Mouse (Mus musculus): ENCODE results near the gene Ppp1r1c. TPM values are rescaled to one million over a fixed set of nuclear protein-coding genes. Genes with fewer than 3 reads are reported as not detected.

The Ppp1r1c gene
- 0.14 and 0.31 TPM in 2 replicates for polyA plus RNA-seq (2015; fragmentation: Nextera tagmentation; extraction: Ambion mirVana)

DNA sequence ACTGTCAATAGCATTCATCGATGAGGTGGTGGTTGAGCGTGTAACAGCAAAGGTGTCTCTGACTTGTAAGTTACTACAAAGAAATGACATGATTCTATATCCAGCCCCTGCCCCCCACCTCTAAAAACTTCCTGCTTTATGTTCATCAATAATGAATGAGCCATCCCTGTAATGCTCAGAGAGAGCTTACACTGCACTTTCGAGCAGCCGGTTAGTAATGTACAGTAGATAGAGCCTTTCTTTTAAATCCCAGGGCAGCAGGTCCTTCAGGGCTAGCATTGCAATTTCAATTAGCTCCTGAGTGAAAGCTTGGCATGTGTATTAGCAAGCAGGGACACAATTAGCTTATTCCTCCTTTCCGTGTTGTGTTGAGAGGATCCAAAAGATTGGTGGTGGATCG lies at the start of gene Ppp1r1c:
Gene Ppp1r1c, plus strand, starts transcription at position 206 of the 400 bp plus-strand sequence.
- H3K4me1 ChIP-seq: no peaks in the 10 kb centered on the region
- no peaks in the 10 kb centered on the region for H3K9me3 ChIP-seq
- no peak within 1 kb of the TSS for H3K4me2 ChIP-seq
- no peaks in the 10 kb centered on the region for H3K27me3 ChIP-seq
- WGBS: 91% methylated on average over 6 of the region's 6 CpGs
- no peak within 1 kb of the TSS for H3K9ac ChIP-seq
- no peak for ATAC-seq (ENCODE audit: insufficient number of reproducible peaks, low FRiP score, low TSS enrichment, low read depth)
- H3K36me3 ChIP-seq: no peaks in the 10 kb centered on the region
- H3K27ac ChIP-seq: no peak within 1 kb of the TSS
- no peak within 1 kb of the TSS for H3K4me3 ChIP-seq

DNA sequence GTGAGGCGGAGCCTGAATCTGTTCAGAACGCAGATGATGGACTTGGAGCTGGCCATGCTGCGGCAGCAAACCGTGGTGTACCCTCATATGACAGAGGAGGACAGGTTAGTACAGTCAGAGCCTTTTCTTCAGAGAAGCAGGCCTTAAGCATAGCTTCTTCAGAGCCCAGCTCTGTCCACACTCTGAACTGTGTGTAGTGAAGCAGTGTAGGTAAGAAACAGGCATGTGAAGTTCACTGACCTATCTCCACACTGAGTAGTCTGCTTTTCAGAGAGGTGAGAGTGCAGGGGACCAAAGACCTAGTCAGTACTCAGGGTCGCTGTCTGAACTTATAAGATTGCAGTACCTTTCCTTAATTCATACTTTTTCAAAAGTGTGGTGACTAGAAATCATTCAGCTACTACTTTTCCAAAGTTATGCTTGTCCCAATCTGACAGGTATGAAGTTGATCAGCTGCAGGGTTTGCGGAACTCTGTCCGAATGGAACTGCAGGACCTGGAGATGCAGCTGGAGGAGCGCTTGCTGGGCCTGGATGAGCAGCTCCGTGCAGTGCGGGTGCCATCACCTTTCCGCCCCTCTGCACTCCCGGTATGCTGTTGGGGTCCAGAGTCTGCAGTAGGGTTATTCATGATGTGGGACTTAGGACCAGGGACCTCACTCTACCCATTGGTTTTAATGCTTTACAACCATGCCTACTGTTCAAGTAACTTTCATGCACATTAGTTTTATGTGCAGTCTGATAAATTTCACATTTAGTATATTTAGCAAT lies 47.0 kb upstream of the Ppp1r1c start:
- Histone ChIP-seq H3K4me1 (0 out of 2 replicates have a peak, but pooled peaks cover 3% of the 10 kb centered on the region), H3K27me3 (no peaks in the 10 kb centered on the region), H3K36me3 (peaks cover 57% of the 10 kb centered on the region), H3K9ac (no peak overlapping the region), H3K4me2 (no peak overlapping the region), H3K9me3 (no peaks in the 10 kb centered on the region), H3K27ac (no peak overlapping the region), H3K4me3 (no peak overlapping the region)
- no peak for ATAC-seq (ENCODE audit: insufficient number of reproducible peaks, low FRiP score, low TSS enrichment, low read depth)
- WGBS: 89% methylated on average over 12 of the region's 12 CpGs

DNA sequence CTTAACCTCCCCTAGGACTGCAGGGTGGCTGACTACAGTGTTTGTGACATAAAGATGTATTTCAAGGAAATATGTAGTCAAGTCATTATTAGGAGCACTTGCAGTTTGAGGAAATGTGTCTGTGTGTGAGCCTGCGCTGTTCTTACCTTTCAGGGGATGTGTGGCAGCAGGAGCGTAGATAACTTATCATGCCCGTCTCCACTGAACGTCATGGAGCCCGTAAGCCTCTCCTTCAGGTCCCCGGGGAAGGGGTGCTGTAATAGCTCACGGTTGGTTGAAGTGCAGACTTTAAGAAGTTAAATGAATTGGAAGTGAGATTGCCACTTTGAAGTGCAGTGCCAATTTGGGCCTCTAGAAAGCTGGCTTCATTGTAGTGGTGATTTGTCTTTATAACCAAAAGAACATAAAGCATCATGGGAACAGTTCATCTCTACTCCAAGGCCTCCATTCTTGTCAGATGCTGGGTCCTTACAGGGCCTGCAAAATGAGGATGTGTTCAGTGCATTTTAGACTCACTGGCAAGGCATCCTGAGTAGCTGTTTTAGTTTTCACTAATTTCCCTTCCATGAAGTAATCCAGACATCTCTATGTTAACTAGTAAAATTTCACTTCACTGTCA lies 46.0 kb upstream of the Ppp1r1c start:
- H3K27ac ChIP-seq: no peak overlapping the region
- WGBS: 63% methylated on average over 7 of the region's 7 CpGs
- no peaks in the 10 kb centered on the region for H3K9me3 ChIP-seq
- no peak overlapping the region for H3K4me3 ChIP-seq
- H3K4me2 ChIP-seq: no peak overlapping the region
- 0 out of 2 replicates have a peak, but pooled peaks cover 3% of the 10 kb centered on the region for H3K4me1 ChIP-seq
- H3K36me3 ChIP-seq: peaks cover 56% of the 10 kb centered on the region
- H3K9ac ChIP-seq: no peak overlapping the region
- ATAC-seq (ENCODE audit: insufficient number of reproducible peaks, low FRiP score, low TSS enrichment, low read depth): no peak
- no peaks in the 10 kb centered on the region for H3K27me3 ChIP-seq

DNA sequence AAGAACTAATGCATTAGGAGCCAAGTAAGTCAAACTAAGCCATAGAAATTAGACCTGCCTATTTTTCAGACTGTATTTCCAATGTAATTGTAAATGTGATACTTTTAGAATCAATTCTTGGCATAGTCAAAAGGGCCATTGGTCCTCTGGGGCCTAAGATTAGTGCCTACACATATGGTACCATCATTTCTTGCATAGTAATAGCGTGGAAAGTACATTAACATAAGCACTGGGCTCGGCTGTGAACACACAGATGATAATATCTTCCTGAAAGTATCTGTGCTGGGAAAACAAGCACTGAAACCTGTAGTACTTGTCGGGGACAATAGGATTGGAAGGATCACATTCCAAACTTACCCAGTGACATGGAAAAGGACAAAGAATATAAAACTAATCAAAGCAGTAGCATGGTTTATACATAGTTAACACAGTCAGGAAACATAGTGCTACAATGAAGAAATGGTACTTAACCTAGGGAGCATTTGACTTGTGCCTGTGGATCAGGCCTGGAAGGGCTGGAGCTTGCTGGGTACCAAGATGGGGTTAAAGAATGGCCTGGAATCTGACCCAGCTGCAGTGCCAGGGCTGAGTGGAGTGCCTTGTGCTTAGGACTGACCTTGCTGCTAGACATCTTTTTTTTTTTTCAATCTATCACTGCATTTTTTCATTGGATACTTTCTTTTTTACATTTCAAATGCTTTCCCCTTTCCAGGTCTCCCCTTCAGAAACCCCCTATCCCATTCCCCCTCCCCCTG lies 42.9 kb upstream of the Ppp1r1c start:
- no peak for ATAC-seq (ENCODE audit: insufficient number of reproducible peaks, low FRiP score, low TSS enrichment, low read depth)
- H3K9ac ChIP-seq: no peak overlapping the region
- 64% methylated on average over 3 of the region's 3 CpGs for WGBS

DNA sequence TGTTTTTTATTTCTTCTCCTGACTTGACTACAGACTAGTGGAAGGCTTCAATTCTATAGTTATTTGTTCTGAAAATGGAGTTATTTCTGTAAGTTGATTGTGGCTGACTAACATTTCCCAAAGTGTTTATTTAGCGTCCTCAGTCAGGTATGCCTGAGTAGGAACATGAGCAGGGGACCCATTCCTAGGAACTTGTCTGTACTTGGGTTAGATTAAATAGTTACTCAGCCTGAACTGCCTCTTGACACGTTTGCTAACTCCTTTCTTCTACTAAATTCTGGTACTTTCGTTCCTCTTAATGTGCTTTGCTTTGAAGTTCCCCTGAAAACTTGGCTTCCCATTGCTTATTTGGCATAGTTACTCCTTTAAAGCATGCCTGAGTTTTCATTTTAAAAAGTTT lies 42.1 kb upstream of the Ppp1r1c start:
- no peak overlapping the region for H3K9ac ChIP-seq
- H3K4me1 ChIP-seq: 0 out of 2 replicates have a peak, but pooled peaks cover 3% of the 10 kb centered on the region
- H3K9me3 ChIP-seq: no peaks in the 10 kb centered on the region
- no peak overlapping the region for H3K4me3 ChIP-seq
- 29% methylated on average over 3 of the region's 3 CpGs for WGBS
- no peak overlapping the region for H3K4me2 ChIP-seq
- H3K27ac ChIP-seq: no peak overlapping the region
- peaks cover 21% of the 10 kb centered on the region for H3K36me3 ChIP-seq
- no peak for ATAC-seq (ENCODE audit: insufficient number of reproducible peaks, low FRiP score, low TSS enrichment, low read depth)
- H3K27me3 ChIP-seq: no peaks in the 10 kb centered on the region

More for the DNA sequence above, 42.9 kb upstream of the Ppp1r1c start:
- Histone ChIP-seq H3K4me1 (0 out of 2 replicates have a peak, but pooled peaks cover 3% of the 10 kb centered on the region), H3K36me3 (peaks cover 25% of the 10 kb centered on the region), H3K27ac (no peak overlapping the region; the same call in 1 of the 2 replicates), H3K4me2 (no peak overlapping the region), H3K9me3 (no peaks in the 10 kb centered on the region), H3K27me3 (no peaks in the 10 kb centered on the region), H3K4me3 (no peak overlapping the region)

DNA sequence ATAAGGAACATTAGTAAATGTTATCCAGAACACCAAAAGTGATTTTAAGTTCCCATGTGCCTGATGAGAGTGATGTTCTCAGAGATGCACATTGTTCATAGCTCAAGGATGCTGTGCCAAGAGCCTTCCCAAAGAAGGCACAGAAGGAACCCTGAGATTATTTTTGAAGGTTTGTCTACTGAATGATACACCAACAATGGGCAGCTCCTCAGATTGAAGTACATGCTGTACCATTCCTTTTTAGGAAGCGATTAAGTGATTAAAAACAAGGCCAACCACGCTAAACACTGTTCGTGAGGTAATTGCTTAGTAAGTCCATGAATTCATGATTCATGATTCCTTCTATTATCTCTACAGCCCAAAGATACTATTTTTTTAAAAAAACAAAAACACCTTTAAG lies 32.3 kb upstream of the Ppp1r1c start:
- no peaks in the 10 kb centered on the region for H3K9me3 ChIP-seq
- H3K27ac ChIP-seq: no peak overlapping the region
- peaks cover 7% of the 10 kb centered on the region for H3K36me3 ChIP-seq
- no peak overlapping the region for H3K4me2 ChIP-seq
- no peaks in the 10 kb centered on the region for H3K4me1 ChIP-seq
- H3K4me3 ChIP-seq: no peak overlapping the region
- no peak overlapping the region for H3K9ac ChIP-seq
- no peak for ATAC-seq (ENCODE audit: insufficient number of reproducible peaks, low FRiP score, low TSS enrichment, low read depth)
- no peaks in the 10 kb centered on the region for H3K27me3 ChIP-seq
- WGBS: 86% methylated on average over 3 of the region's 3 CpGs

DNA sequence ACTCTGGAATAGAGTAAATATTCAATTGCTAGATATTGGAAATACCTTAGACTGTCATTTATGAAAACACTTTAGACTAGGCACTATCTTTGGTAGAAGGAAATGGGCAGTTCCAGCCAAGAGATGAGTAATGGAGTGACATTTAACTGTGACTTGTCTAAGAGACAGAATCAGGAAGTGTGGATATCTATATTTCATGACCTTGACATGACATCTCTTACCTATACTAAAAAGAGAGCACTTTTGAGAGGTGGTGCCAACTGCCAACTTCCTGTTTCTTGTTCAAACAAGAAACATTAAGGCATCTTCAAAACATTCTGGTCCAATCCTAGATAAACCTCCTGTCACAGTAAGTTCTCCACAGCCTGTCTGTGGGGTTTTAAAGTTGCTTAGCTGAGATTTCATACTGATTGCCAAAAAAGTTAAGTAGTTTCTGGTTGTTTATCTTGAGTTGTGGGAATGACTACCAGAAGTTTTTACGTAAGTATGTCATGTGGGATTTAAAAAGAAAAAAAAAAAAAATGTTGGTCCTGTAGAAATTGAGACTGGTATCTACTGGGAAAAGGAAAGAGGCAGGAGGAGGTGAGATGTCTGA lies 29.8 kb upstream of the Ppp1r1c start:
- Histone ChIP-seq H3K27me3 (no peaks in the 10 kb centered on the region), H3K9ac (no peak overlapping the region), H3K9me3 (no peaks in the 10 kb centered on the region), H3K4me1 (no peaks in the 10 kb centered on the region), H3K4me3 (no peak overlapping the region), H3K4me2 (no peak overlapping the region), H3K36me3 (peaks cover 4% of the 10 kb centered on the region; the same call in 1 of the 2 replicates), H3K27ac (no peak overlapping the region)
- 70% methylated on average over 1 of the region's 1 CpGs for WGBS
- no peak for ATAC-seq (ENCODE audit: insufficient number of reproducible peaks, low FRiP score, low TSS enrichment, low read depth)

DNA sequence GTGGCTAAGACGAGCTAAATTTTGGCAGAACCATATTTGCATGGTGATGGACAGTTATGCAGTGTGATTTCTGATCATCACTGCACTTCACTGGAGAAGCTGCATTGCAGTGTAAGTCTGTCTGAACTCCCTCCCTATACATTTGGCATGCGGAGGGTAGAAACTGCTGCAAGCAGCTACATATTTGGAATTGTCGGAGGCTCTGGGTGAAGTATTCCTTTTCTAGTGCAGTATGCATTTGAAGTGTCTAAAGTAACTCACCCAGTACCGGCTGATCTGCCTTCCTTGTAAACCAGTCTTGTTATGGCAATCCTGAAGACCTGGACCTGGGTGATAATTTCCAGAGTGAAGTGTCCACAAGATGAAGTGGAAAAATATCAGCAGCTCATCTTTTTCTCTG lies 25.9 kb upstream of the Ppp1r1c start:
- WGBS: 59% methylated on average over 4 of the region's 4 CpGs
- Histone ChIP-seq H3K27ac (no peak overlapping the region), H3K4me1 (no peaks in the 10 kb centered on the region), H3K4me3 (no peak overlapping the region), H3K4me2 (no peak overlapping the region), H3K9me3 (no peaks in the 10 kb centered on the region), H3K9ac (no peak overlapping the region), H3K36me3 (no peaks in the 10 kb centered on the region), H3K27me3 (no peaks in the 10 kb centered on the region)
- ATAC-seq (ENCODE audit: insufficient number of reproducible peaks, low FRiP score, low TSS enrichment, low read depth): no peak

DNA sequence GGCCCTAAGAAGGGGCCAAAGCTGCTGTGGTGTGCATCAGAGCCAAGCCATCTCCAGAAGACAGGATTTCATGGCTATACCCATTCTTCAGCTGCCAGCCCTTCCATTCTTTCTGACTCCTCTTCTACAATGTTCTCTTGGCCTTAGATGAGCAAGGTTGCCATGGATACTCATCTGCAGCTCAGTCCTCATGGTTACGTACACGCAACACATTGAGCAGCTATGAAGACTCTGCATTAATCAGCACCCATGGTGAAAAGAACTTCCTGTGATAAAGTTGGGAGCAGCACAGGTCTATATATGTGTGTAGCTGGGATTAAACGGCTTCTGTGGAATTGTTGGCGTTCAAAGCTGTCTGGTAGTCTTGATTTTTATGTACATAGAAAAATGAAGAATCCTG lies 24.3 kb upstream of the Ppp1r1c start:
- H3K9me3 ChIP-seq: no peaks in the 10 kb centered on the region
- WGBS: 89% methylated on average over 4 of the region's 4 CpGs
- no peak for ATAC-seq (ENCODE audit: insufficient number of reproducible peaks, low FRiP score, low TSS enrichment, low read depth)

DNA sequence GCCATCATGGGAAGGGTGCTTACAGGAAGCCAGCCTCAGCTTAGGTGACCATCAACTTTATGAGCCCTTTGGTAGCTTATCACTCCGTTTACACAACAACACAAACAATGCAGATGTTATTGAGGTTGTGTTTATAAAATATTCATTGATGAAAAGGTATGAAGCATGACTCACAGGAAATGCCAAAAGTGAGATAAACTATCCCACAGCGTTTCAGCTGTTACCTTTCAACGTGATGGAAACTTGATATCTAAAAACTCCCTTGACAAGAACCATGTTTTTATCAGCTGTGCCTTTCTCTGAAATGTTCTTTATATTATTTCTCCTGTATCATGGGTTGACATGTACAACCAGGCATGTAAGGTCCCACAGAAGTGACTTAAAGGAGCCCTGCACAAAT lies 16.7 kb upstream of the Ppp1r1c start:
- H3K36me3 ChIP-seq: no peaks in the 10 kb centered on the region
- H3K27ac ChIP-seq: no peak overlapping the region
- ATAC-seq (ENCODE audit: insufficient number of reproducible peaks, low FRiP score, low TSS enrichment, low read depth): no peak
- no peaks in the 10 kb centered on the region for H3K4me1 ChIP-seq
- no peaks in the 10 kb centered on the region for H3K27me3 ChIP-seq
- 48% methylated on average over 3 of the region's 3 CpGs for WGBS
- H3K9ac ChIP-seq: no peak overlapping the region
- no peaks in the 10 kb centered on the region for H3K9me3 ChIP-seq
- no peak overlapping the region for H3K4me3 ChIP-seq
- H3K4me2 ChIP-seq: no peak overlapping the region

More for the DNA sequence above, 24.3 kb upstream of the Ppp1r1c start:
- no peaks in the 10 kb centered on the region for H3K36me3 ChIP-seq
- no peak overlapping the region for H3K27ac ChIP-seq
- H3K4me3 ChIP-seq: no peak overlapping the region
- no peak overlapping the region for H3K9ac ChIP-seq
- H3K27me3 ChIP-seq: no peaks in the 10 kb centered on the region
- no peaks in the 10 kb centered on the region for H3K4me1 ChIP-seq
- H3K4me2 ChIP-seq: no peak overlapping the region

DNA sequence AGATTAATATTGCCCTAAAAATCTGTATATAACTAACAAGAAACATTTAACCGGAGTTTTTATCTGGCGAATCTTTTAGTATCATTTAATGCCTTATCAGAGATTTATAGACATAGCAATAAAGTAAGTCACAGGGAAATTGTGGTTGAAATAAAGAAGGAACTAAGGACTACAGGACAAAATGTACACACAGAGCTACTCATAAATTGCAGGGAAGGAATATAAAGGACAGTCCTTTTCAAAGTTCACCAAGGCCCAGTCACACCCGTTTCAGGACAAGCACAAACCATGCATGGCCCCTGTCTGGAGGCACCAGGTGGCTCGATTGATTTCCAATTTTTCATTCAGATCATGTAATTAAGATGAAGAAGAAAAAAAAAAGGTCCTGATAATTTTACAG lies 12.4 kb upstream of the Ppp1r1c start:
- 70% methylated on average over 4 of the region's 4 CpGs for WGBS
- Histone ChIP-seq H3K4me3 (no peak overlapping the region), H3K4me1 (no peaks in the 10 kb centered on the region), H3K27ac (no peak overlapping the region), H3K9ac (no peak overlapping the region), H3K9me3 (no peaks in the 10 kb centered on the region), H3K4me2 (no peak overlapping the region), H3K36me3 (no peaks in the 10 kb centered on the region), H3K27me3 (no peaks in the 10 kb centered on the region)
- ATAC-seq (ENCODE audit: insufficient number of reproducible peaks, low FRiP score, low TSS enrichment, low read depth): no peak

Measured in limb, embryonic 15.5 days (tissue).